Mouse (Mus musculus): ENCODE measurements at regions not wholly inside any gene's neighbourhood (a gene's known extent, or its start where the extent isn't known, plus 50 kb on each side); places are given as distances from the start of the nearest gene placed in this dataset.

GRCm38 (mm10) chr5:97256445-97257060 lies 135.6 kb downstream of the Naa11 start:
- H3K9ac ChIP-seq (replicated peaks; ENCODE audit: low read length, poor library complexity, severe bottlenecking) = no peak overlapping the region
- TF ChIP-seq CTCF (IDR thresholded peaks at IDR 0.05) = no peak
- H3K9me3 ChIP-seq (ENCODE audit: low read length) = no peaks in the 10 kb centered on the region
- ATAC-seq (ENCODE audit: low FRiP score) = no peak
- no peaks in the 10 kb centered on the region for H3K27me3 ChIP-seq (ENCODE audit: insufficient read depth, low read length)
- no peaks in the 10 kb centered on the region for H3K36me3 ChIP-seq (ENCODE audit: insufficient read depth, low read length)
- peak; percentile 39 for DNase-seq (ENCODE audit: low spot score)
- no peak overlapping the region for H3K4me2 ChIP-seq (ENCODE audit: low read depth, low read length, poor library complexity, severe bottlenecking)
- no peak overlapping the region for H3K4me3 ChIP-seq (ENCODE audit: low read depth, low read length)
- H3K4me1 ChIP-seq (ENCODE audit: insufficient read depth, low read length) = no peaks in the 10 kb centered on the region
- 65% methylated on average over 7 of the region's 7 CpGs for WGBS
- H3K27ac ChIP-seq (ENCODE audit: low read depth, low read length) = no peak overlapping the region

- WGBS = 82% methylated on average over 2 of the region's 2 CpGs
- ATAC-seq (ENCODE audit: low FRiP score) (no peak), DNase-seq (ENCODE audit: low spot score) (no peak)
- H3K4me3 ChIP-seq (ENCODE audit: low read depth, low read length) = no peak overlapping the region
- H3K4me1 ChIP-seq (ENCODE audit: insufficient read depth, low read length) = no peaks in the 10 kb centered on the region
- H3K4me2 ChIP-seq (ENCODE audit: low read depth, low read length, poor library complexity, severe bottlenecking) = no peak overlapping the region
- no peak overlapping the region for H3K9ac ChIP-seq (replicated peaks; ENCODE audit: low read length, poor library complexity, severe bottlenecking)
- TF ChIP-seq CTCF (IDR thresholded peaks at IDR 0.05) = no peak
- H3K36me3 ChIP-seq (ENCODE audit: insufficient read depth, low read length) = no peaks in the 10 kb centered on the region
- no peaks in the 10 kb centered on the region for H3K27me3 ChIP-seq (ENCODE audit: insufficient read depth, low read length)
- H3K27ac ChIP-seq (ENCODE audit: low read depth, low read length) = no peak overlapping the region
- no peaks in the 10 kb centered on the region for H3K9me3 ChIP-seq (ENCODE audit: low read length)
Measured at GRCm38 (mm10) chr5:97236930-97237329, 125.5 kb upstream of the Paqr3 start.

- H3K9ac ChIP-seq (replicated peaks; ENCODE audit: low read length, poor library complexity, severe bottlenecking) = no peak overlapping the region
- WGBS = 34% methylated on average over 2 of the region's 2 CpGs
- H3K4me3 ChIP-seq (ENCODE audit: low read depth, low read length) = no peak overlapping the region
- DNase-seq (ENCODE audit: low spot score) (no peak), ATAC-seq (ENCODE audit: low FRiP score) (no peak)
- H3K27ac ChIP-seq (ENCODE audit: low read depth, low read length) = no peak overlapping the region
- H3K9me3 ChIP-seq (ENCODE audit: low read length) = no peaks in the 10 kb centered on the region
- H3K4me2 ChIP-seq (ENCODE audit: low read depth, low read length, poor library complexity, severe bottlenecking) = no peak overlapping the region
- H3K36me3 ChIP-seq (ENCODE audit: insufficient read depth, low read length) = no peaks in the 10 kb centered on the region
- H3K27me3 ChIP-seq (ENCODE audit: insufficient read depth, low read length) = no peaks in the 10 kb centered on the region
- TF ChIP-seq CTCF (IDR thresholded peaks at IDR 0.05) = no peak
- no peaks in the 10 kb centered on the region for H3K4me1 ChIP-seq (ENCODE audit: insufficient read depth, low read length)
Measured at GRCm38 (mm10) chr5:97226425-97226824, 115.0 kb upstream of the Paqr3 start.

- no peak for TF ChIP-seq CTCF (IDR thresholded peaks at IDR 0.05)
- H3K4me2 ChIP-seq (ENCODE audit: low read depth, low read length, poor library complexity, severe bottlenecking) = peak overlapping the region; percentile 60
- no peaks in the 10 kb centered on the region for H3K27me3 ChIP-seq (ENCODE audit: insufficient read depth, low read length)
- H3K4me1 ChIP-seq (ENCODE audit: insufficient read depth, low read length) = no peaks in the 10 kb centered on the region
- no peaks in the 10 kb centered on the region for H3K9me3 ChIP-seq (ENCODE audit: low read length)
- DNase-seq (ENCODE audit: low spot score) = peak; percentile 27
- no peaks in the 10 kb centered on the region for H3K36me3 ChIP-seq (ENCODE audit: insufficient read depth, low read length)
- peak; percentile 71; the same call in 1 of the 2 replicates for ATAC-seq (ENCODE audit: low FRiP score)
- H3K9ac ChIP-seq (replicated peaks; ENCODE audit: low read length, poor library complexity, severe bottlenecking) = peak overlapping the region; percentile 52
- H3K4me3 ChIP-seq (ENCODE audit: low read depth, low read length) = peak overlapping the region; percentile 36
- WGBS = 22% methylated on average over 12 of the region's 12 CpGs
- peak overlapping the region; percentile 57; the same call in 1 of the 2 replicates for H3K27ac ChIP-seq (ENCODE audit: low read depth, low read length)
Measured at GRCm38 (mm10) chr5:97223238-97223857, 112.0 kb upstream of the Paqr3 start.

GRCm38 (mm10) chr5:97222489-97223237 lies 111.3 kb upstream of the Paqr3 start:
- H3K4me2 ChIP-seq (ENCODE audit: low read depth, low read length, poor library complexity, severe bottlenecking) = peak overlapping the region; percentile 60
- WGBS = 12% methylated on average over 12 of the region's 12 CpGs
- no peaks in the 10 kb centered on the region for H3K9me3 ChIP-seq (ENCODE audit: low read length)
- peak overlapping the region; percentile 52 for H3K9ac ChIP-seq (replicated peaks; ENCODE audit: low read length, poor library complexity, severe bottlenecking)
- peak overlapping the region; percentile 57; the same call in 1 of the 2 replicates for H3K27ac ChIP-seq (ENCODE audit: low read depth, low read length)
- peak overlapping the region; percentile 36 for H3K4me3 ChIP-seq (ENCODE audit: low read depth, low read length)
- no peak for TF ChIP-seq CTCF (IDR thresholded peaks at IDR 0.05)
- H3K4me1 ChIP-seq (ENCODE audit: insufficient read depth, low read length) = no peaks in the 10 kb centered on the region
- ATAC-seq (ENCODE audit: low FRiP score) (peak; percentile 78), DNase-seq (ENCODE audit: low spot score) (peak; percentile 10)
- no peaks in the 10 kb centered on the region for H3K27me3 ChIP-seq (ENCODE audit: insufficient read depth, low read length)
- H3K36me3 ChIP-seq (ENCODE audit: insufficient read depth, low read length) = no peaks in the 10 kb centered on the region

- DNase-seq (ENCODE audit: low spot score) (no peak), ATAC-seq (ENCODE audit: low FRiP score) (no peak)
- Histone ChIP-seq H3K9ac (replicated peaks; ENCODE audit: low read length, poor library complexity, severe bottlenecking) (no peak overlapping the region), H3K27ac (ENCODE audit: low read depth, low read length) (no peak overlapping the region), H3K4me2 (ENCODE audit: low read depth, low read length, poor library complexity, severe bottlenecking) (no peak overlapping the region), H3K4me1 (ENCODE audit: insufficient read depth, low read length) (no peaks in the 10 kb centered on the region), H3K9me3 (ENCODE audit: low read length) (no peaks in the 10 kb centered on the region), H3K4me3 (ENCODE audit: low read depth, low read length) (no peak overlapping the region), H3K36me3 (ENCODE audit: insufficient read depth, low read length) (no peaks in the 10 kb centered on the region), H3K27me3 (ENCODE audit: insufficient read depth, low read length) (no peaks in the 10 kb centered on the region)
- TF ChIP-seq CTCF (IDR thresholded peaks at IDR 0.05) = no peak
- 53% methylated on average over 1 of the region's 1 CpGs for WGBS
Measured at GRCm38 (mm10) chr5:97218712-97219111, 107.3 kb upstream of the Paqr3 start.

Measured in midbrain, postnatal 0 days (tissue).